7 mouse cellular contexts compared by ENCODE assay signal in the genomic region with DNA sequence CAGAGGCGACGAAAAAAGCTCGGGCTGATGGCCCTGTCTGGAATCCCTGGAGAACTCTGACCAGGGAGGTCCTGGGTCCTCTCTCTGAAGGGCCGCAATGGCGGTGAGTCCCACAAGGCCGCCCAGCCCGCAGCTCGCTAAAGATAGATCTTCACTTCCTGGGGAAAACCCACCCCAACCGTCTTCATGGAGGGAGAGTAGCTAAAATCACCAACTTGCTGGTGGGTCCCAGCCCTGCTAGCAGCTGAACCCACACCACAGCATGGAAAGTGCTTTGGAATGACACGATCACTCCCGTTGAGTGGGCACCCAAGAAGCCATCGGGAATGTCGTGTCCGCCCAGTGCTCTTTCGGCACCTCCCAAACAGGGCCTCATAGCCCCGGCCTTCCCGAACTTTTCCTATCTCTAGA. TPM values are rescaled to one million over a fixed set of nuclear protein-coding genes. Genes with fewer than 3 reads are reported as not detected.
DNase-seq lines count a peak whose midpoint lies in the region; ATAC-seq lines count a peak whose summit lies in the region.

No protein-coding gene starts in this region.

- no peaks in the 10 kb centered on the region for H3K27me3 ChIP-seq in lung, embryonic 16.5 days (ENCODE audit: control insufficient read depth, insufficient read depth, low read depth, low read length)
- no peaks in the 10 kb centered on the region for H3K27me3 ChIP-seq in forebrain, embryonic 12.5 days
- H3K27me3 ChIP-seq in limb, embryonic 11.5 days (ENCODE audit: control insufficient read depth, insufficient read depth, low read length) = no peaks in the 10 kb centered on the region
- H3K27me3 ChIP-seq in splenic B cell, adult 2 months (ENCODE audit: control insufficient read depth, insufficient read depth, low read length, poor library complexity, severe bottlenecking) = no peaks in the 10 kb centered on the region

- H3K9me3 ChIP-seq in lung, embryonic 16.5 days (ENCODE audit: control insufficient read depth, low read length) = no peaks in the 10 kb centered on the region
- H3K9me3 ChIP-seq in forebrain, embryonic 12.5 days = no peaks in the 10 kb centered on the region
- no peaks in the 10 kb centered on the region for H3K9me3 ChIP-seq in limb, embryonic 11.5 days (ENCODE audit: control insufficient read depth, low read length)

- DNase-seq in lung, postnatal 25 days (ENCODE audit: low spot score) = no peak
- DNase-seq in limb, embryonic 11.5 days (ENCODE audit: low spot score) = peak; percentile 22
- peak; percentile 31 for DNase-seq in splenic B cell, adult 2 months (ENCODE audit: low read depth, low spot score)
- DNase-seq in frontal cortex, adult 2 months (ENCODE audit: extremely low spot score in 1 of 2, low spot score in 1 of 2) = no peak
- DNase-seq in layer of hippocampus, adult 9-11 months = no peak

- no peak for ATAC-seq in lung, embryonic 16.5 days (ENCODE audit: low read depth)
- no peak for ATAC-seq in forebrain, embryonic 12.5 days (ENCODE audit: low FRiP score)
- ATAC-seq in limb, embryonic 11.5 days (ENCODE audit: insufficient number of reproducible peaks, low FRiP score, low TSS enrichment, low read depth) = no peak

- 71% methylated on average over 17 of the region's 17 CpGs for WGBS in lung, embryonic 16.5 days
- 83% methylated on average over 17 of the region's 17 CpGs for WGBS in forebrain, embryonic 12.5 days
- 83% methylated on average over 17 of the region's 17 CpGs for WGBS in limb, embryonic 11.5 days

- peak overlapping the region; percentile 82 for H3K4me3 ChIP-seq in lung, embryonic 16.5 days (ENCODE audit: low read length)
- H3K4me3 ChIP-seq in forebrain, embryonic 12.5 days (replicated peaks) = peak overlapping the region; percentile 61; the same call in 1 of the 2 replicates
- H3K4me3 ChIP-seq in limb, embryonic 11.5 days (ENCODE audit: low read depth, low read length) = peak overlapping the region; percentile 76; the same call in 1 of the 2 replicates

- H3K4me2 ChIP-seq in lung, embryonic 16.5 days (ENCODE audit: low read depth, low read length) = peak overlapping the region; percentile 98
- H3K4me2 ChIP-seq in forebrain, embryonic 12.5 days = peak overlapping the region; percentile 98
- H3K4me2 ChIP-seq in limb, embryonic 11.5 days (ENCODE audit: low read depth, severe bottlenecking) = peak overlapping the region; percentile 89

- peaks cover 34% of the 10 kb centered on the region for H3K36me3 ChIP-seq in lung, embryonic 16.5 days (ENCODE audit: control insufficient read depth, insufficient read depth, low read length)
- peaks cover 56% of the 10 kb centered on the region for H3K36me3 ChIP-seq in forebrain, embryonic 12.5 days (replicated peaks)
- H3K36me3 ChIP-seq in limb, embryonic 11.5 days (ENCODE audit: control insufficient read depth, insufficient read depth, low read length) = peaks cover 25% of the 10 kb centered on the region
- H3K36me3 ChIP-seq in splenic B cell, adult 2 months (ENCODE audit: control insufficient read depth, insufficient read depth, low read length, poor library complexity, severe bottlenecking) = peaks cover 9% of the 10 kb centered on the region

- peaks cover 24% of the 10 kb centered on the region for H3K4me1 ChIP-seq in lung, embryonic 16.5 days (replicated peaks; ENCODE audit: control insufficient read depth, insufficient read depth, low read length)
- peaks cover 55% of the 10 kb centered on the region for H3K4me1 ChIP-seq in forebrain, embryonic 12.5 days
- peaks cover 17% of the 10 kb centered on the region for H3K4me1 ChIP-seq in limb, embryonic 11.5 days (ENCODE audit: control insufficient read depth, insufficient read depth, low read length)

- no peak overlapping the region; the same call in 1 of the 2 replicates for H3K27ac ChIP-seq in lung, embryonic 16.5 days (ENCODE audit: low read length)
- H3K27ac ChIP-seq in forebrain, embryonic 12.5 days = 0 out of 2 replicates have a peak overlapping the region, but pooled peaks have one; percentile 97
- no peak overlapping the region for H3K27ac ChIP-seq in limb, embryonic 11.5 days (replicated peaks; ENCODE audit: low read depth, low read length)

- H3K9ac ChIP-seq in lung, embryonic 16.5 days (ENCODE audit: low read length) = peak overlapping the region; percentile 87
- no peak overlapping the region for H3K9ac ChIP-seq in forebrain, embryonic 12.5 days
- no peak overlapping the region for H3K9ac ChIP-seq in limb, embryonic 11.5 days (ENCODE audit: low read length)

RNA-seq across cellular contexts. Expression of a gene that starts 1.2 kb away (rescaled TPM):
- polyA plus RNA-seq in lung, embryonic 16.5 days (2015; fragmentation: Nextera tagmentation; extraction: Ambion mirVana) = 146 and 161 TPM in 2 replicates
- 225 and 235 TPM in 2 replicates for polyA plus RNA-seq in forebrain, embryonic 12.5 days (2016; fragmentation: Nextera tagmentation; extraction: Ambion mirVana)
- 183 and 195 TPM in 2 replicates for polyA plus RNA-seq in limb, embryonic 11.5 days (2014; fragmentation: Nextera tagmentation; extraction: Ambion mirVana)
- 259 and 275 TPM in 2 replicates for polyA plus RNA-seq in frontal cortex, adult 2 months (2012; rRNA removed)

RNA-seq across cellular contexts. Expression of a gene that starts 1.3 kb away (rescaled TPM):
- polyA plus RNA-seq in lung, embryonic 16.5 days (2015; fragmentation: Nextera tagmentation; extraction: Ambion mirVana) = 55.8 and 60.2 TPM in 2 replicates
- 54.5 and 58.3 TPM in 2 replicates for polyA plus RNA-seq in forebrain, embryonic 12.5 days (2016; fragmentation: Nextera tagmentation; extraction: Ambion mirVana)
- 44.3 and 47.5 TPM in 2 replicates for polyA plus RNA-seq in limb, embryonic 11.5 days (2014; fragmentation: Nextera tagmentation; extraction: Ambion mirVana)
- 61.2 and 63.4 TPM in 2 replicates for polyA plus RNA-seq in frontal cortex, adult 2 months (2012; rRNA removed)

RNA-seq across cellular contexts. Expression of a gene that starts 8.4 kb away (rescaled TPM):
- polyA plus RNA-seq in lung, embryonic 16.5 days (2015; fragmentation: Nextera tagmentation; extraction: Ambion mirVana) = 148 and 149 TPM in 2 replicates
- polyA plus RNA-seq in forebrain, embryonic 12.5 days (2016; fragmentation: Nextera tagmentation; extraction: Ambion mirVana) = 149 and 159 TPM in 2 replicates
- 237 and 247 TPM in 2 replicates for polyA plus RNA-seq in limb, embryonic 11.5 days (2014; fragmentation: Nextera tagmentation; extraction: Ambion mirVana)
- polyA plus RNA-seq in frontal cortex, adult 2 months (2012; rRNA removed) = 72.2 and 74.4 TPM in 2 replicates

RNA-seq across cellular contexts. Expression of a gene that starts 10.0 kb away (rescaled TPM):
- 122 and 128 TPM in 2 replicates for polyA plus RNA-seq in lung, embryonic 16.5 days (2015; fragmentation: Nextera tagmentation; extraction: Ambion mirVana)
- 254 and 285 TPM in 2 replicates for polyA plus RNA-seq in forebrain, embryonic 12.5 days (2016; fragmentation: Nextera tagmentation; extraction: Ambion mirVana)
- 152 and 167 TPM in 2 replicates for polyA plus RNA-seq in limb, embryonic 11.5 days (2014; fragmentation: Nextera tagmentation; extraction: Ambion mirVana)
- polyA plus RNA-seq in frontal cortex, adult 2 months (2012; rRNA removed) = 114 and 138 TPM in 2 replicates

RNA-seq across cellular contexts. Expression of a gene that starts 29.0 kb away (rescaled TPM):
- polyA plus RNA-seq in lung, embryonic 16.5 days (2015; fragmentation: Nextera tagmentation; extraction: Ambion mirVana) = 8.0 and 8.3 TPM in 2 replicates
- 16.2 and 18.4 TPM in 2 replicates for polyA plus RNA-seq in forebrain, embryonic 12.5 days (2016; fragmentation: Nextera tagmentation; extraction: Ambion mirVana)
- polyA plus RNA-seq in limb, embryonic 11.5 days (2014; fragmentation: Nextera tagmentation; extraction: Ambion mirVana) = 6.7 and 7.2 TPM in 2 replicates
- polyA plus RNA-seq in frontal cortex, adult 2 months (2012; rRNA removed) = 105 TPM in 2 replicates

Comparison
In these comparisons a context has a peak if more than half of its experiments do, and no peak if none do; other contexts are left out.
1. DNase-seq: peak in limb, embryonic 11.5 days (single experiment) and splenic B cell, adult 2 months (single experiment); none in lung, postnatal 25 days (single experiment), frontal cortex, adult 2 months (0 of 2) and layer of hippocampus, adult 9-11 months (single experiment).
2. Peak in every context shown above with its lines, with median percentiles within 50 percentile points of each other: H3K4me2 ChIP-seq and H3K4me3 ChIP-seq.